Mouse (Mus musculus): ENCODE measurements around the gene Gtf3c6. TPM values are rescaled to one million over a fixed set of nuclear protein-coding genes. Genes with fewer than 3 reads are reported as not detected.

Gene Gtf3c6
- total RNA-seq (2023) = 7.7 and 10.2 TPM in 2 replicates

DNA sequence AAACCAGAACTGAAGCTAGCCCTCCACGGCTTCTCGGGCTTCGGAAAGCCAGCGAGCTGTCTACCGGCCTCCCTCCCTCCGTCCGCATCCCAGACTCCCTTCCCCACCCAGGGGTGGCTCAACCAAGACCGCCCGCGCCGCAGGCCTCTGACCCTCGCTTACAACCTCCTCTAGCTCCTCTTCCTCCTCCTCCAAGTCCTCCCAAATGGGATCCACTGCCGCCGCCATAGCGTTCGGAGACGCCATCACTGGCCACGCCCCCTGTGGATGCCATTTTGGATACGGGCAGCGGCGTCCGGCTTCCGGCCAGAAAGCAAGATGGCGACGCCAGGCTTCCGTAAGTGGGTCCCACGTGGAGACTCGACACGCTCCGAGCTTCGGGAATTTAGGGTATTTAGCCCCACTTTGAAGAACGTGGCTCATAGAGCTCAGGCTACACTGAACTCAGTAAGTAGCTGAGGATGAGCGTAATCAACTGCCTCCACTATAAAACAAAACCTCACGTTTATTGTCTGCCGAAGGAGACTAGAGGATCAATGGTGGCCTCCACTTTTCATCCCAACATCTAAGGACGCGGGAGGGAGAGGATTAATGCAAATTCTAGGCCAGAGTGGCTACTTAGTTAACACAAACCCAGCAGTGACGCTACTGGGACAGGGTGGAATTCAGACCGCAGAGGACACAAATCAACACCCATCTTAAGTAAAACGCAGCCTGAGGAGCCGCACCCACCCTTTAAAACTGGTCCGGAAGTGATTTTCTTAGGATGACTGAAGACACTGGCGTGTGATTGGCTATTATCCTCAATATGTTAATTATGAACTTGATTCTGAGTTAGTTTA, at the start of gene Gtf3c6:
Gene Gtf3c6 (minus strand): TSS at position 695 of the 842 bp plus-strand sequence.

DNA sequence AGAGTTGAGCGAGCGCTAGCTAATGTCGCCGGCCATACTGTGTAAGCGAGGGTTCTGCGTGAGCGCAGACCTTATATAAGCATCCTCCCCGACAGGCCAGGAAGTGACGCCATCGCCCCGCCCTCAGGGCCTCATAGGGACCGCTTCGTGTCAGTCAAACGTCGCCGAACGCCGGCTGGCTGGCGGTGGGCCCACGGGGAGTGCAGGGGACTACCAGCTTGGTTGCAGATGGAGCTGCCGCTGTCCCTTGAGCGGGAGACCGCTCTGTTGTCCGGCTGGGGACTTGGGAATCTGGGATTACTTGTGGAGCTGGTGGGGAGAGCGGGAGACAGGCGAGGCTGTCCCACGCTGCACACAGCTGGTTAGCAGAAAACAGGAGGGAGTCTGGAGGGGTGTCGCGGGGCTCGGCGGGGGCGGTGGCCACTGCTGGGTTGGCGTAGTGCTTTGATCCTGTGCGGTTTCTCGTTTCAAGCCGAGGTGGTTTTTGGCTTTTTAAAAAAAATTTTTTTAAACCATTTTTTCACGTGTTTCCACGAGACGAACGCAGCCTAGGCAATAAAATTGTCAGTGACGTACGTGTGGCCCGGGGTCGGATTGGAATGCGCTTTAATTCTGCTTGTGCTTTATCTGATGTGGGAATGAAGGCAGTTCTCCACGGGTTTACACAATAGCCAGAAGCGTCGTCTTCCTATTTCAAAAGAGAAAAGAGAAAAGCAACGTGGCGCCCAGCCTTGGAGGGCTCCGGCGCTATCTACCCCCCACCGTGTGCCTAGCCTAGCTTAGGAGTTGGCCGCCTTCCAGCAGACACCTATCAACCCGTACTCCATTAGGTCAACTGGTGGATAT, 44.5 kb upstream of the Gtf3c6 start, which contains the start of gene Amd1:
Gene Amd1 (minus strand): TSS at position 47 of the 846 bp plus-strand sequence.

DNA sequence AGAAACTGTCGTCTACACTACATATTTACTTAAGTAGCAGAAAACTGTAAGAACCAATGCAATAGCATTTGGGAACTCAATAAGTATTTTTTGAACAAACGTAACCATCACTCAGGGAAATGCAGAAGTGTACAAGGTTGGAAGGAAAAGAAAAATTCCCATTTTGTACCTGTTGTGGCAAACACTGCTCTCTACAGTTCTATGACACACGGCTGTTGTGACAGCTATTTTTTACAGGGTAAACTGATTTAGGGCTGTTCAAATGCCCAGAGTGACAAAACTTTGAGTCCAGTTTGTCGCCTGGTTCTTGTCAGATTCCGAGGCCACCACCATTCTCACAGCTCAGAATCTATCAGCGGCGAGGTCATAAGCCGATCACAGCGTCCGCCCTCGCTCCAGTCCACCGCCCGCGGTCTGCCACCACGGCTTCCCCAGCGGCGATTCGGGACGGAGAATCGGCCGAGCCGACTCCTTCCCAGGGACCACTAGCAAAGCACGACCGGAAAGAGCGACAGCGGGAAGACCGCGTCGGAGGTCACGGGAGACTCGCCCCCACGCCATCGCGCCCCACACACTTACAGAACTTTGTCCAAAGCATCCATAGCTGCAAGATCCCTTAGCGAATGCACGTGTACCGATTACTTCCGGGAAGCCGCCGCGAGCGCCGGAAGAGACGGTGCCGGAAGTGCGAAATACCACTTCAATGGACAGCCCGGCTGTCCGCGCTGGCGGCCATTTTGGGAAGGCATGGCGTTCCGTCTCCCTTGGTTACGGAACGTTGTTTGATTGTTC, 11.3 kb downstream of the Gtf3c6 start, which contains the start of gene Rpf2:
Gene Rpf2 (minus strand): TSS at position 663 of the 792 bp plus-strand sequence.

Other genes starting within 250 kb of the Gtf3c6 start
- not detected in 2 replicates for gene Mfsd4b1, start 232.8 kb downstream of the Gtf3c6 start, total RNA-seq (2023)
- gene Slc16a10, start 115.8 kb downstream of the Gtf3c6 start, total RNA-seq (2023) = 13.6 and 17.1 TPM in 2 replicates
- 5.0 and 6.6 TPM in 2 replicates for gene Rpf2, start 11.1 kb downstream of the Gtf3c6 start, total RNA-seq (2023)
- gene Amd1, start 44.1 kb upstream of the Gtf3c6 start, total RNA-seq (2023) = 19.6 and 28.7 TPM in 2 replicates
- 32.1 and 34.0 TPM in 2 replicates for gene Cdk19, start 81.5 kb upstream of the Gtf3c6 start, total RNA-seq (2023)

All from neutrophil, adult 65 days (primary cell).